Mouse (Mus musculus): ENCODE data around the gene AL731706.2. TPM values are rescaled to one million over a fixed set of nuclear protein-coding genes. Genes with fewer than 3 reads are reported as not detected.

The AL731706.2 gene
- polyA plus RNA-seq, 1 experiment = 14.7 TPM

- H3K27me3 ChIP-seq (ENCODE audit: control insufficient read depth, insufficient read depth, low read length, poor library complexity, severe bottlenecking) = no peaks in the 10 kb centered on the region
- TF ChIP-seq CTCF (IDR thresholded peaks at IDR 0.05; ENCODE audit: low read depth, low read length) (no peak), EP300 (IDR thresholded peaks at IDR 0.05; ENCODE audit: insufficient read depth, low read depth, low read length) (no peak), POLR2A (IDR thresholded peaks at IDR 0.05; ENCODE audit: insufficient read depth, low read length) (no peak)
Measured at GRCm38 (mm10) chr2:136911958-136912411, 26.5 kb upstream of the AL731706.2 start.

GRCm38 (mm10) chr2:136909298-136909697 lies 23.8 kb upstream of the AL731706.2 start:
- no peak for TF ChIP-seq EP300 (IDR thresholded peaks at IDR 0.05; ENCODE audit: insufficient read depth, low read depth, low read length)
- no peak for TF ChIP-seq POLR2A (IDR thresholded peaks at IDR 0.05; ENCODE audit: insufficient read depth, low read length)
- no peak for TF ChIP-seq CTCF (IDR thresholded peaks at IDR 0.05; ENCODE audit: low read depth, low read length)

More at GRCm38 (mm10) chr2:136911958-136912411, 26.5 kb upstream of the AL731706.2 start:
- Histone ChIP-seq H3K4me3 (ENCODE audit: low read depth, low read length) (no peak overlapping the region), H3K36me3 (ENCODE audit: control insufficient read depth, insufficient read depth, low read length, poor library complexity, severe bottlenecking) (no peaks in the 10 kb centered on the region), H3K4me1 (ENCODE audit: control insufficient read depth, insufficient read depth, low read length) (no peaks in the 10 kb centered on the region), H3K9me3 (replicated peaks; ENCODE audit: control insufficient read depth, insufficient read depth, low read length, poor library complexity, severe bottlenecking) (no peaks in the 10 kb centered on the region), H3K9ac (ENCODE audit: low read depth, poor library complexity, severe bottlenecking) (no peak overlapping the region), H3K27ac (ENCODE audit: insufficient read depth, low read length) (no peak overlapping the region)

GRCm38 (mm10) chr2:136908596-136908995 lies 23.1 kb upstream of the AL731706.2 start:
- TF ChIP-seq EP300 (IDR thresholded peaks at IDR 0.05; ENCODE audit: insufficient read depth, low read depth, low read length) (no peak), POLR2A (IDR thresholded peaks at IDR 0.05; ENCODE audit: insufficient read depth, low read length) (no peak), CTCF (IDR thresholded peaks at IDR 0.05; ENCODE audit: low read depth, low read length) (no peak)
- H3K4me3 ChIP-seq (ENCODE audit: low read depth, low read length) = no peak overlapping the region
- no peaks in the 10 kb centered on the region for H3K4me1 ChIP-seq (ENCODE audit: control insufficient read depth, insufficient read depth, low read length)
- no peak overlapping the region for H3K9ac ChIP-seq (ENCODE audit: low read depth, poor library complexity, severe bottlenecking)
- H3K36me3 ChIP-seq (ENCODE audit: control insufficient read depth, insufficient read depth, low read length, poor library complexity, severe bottlenecking) = no peaks in the 10 kb centered on the region
- H3K27me3 ChIP-seq (ENCODE audit: control insufficient read depth, insufficient read depth, low read length, poor library complexity, severe bottlenecking) = no peaks in the 10 kb centered on the region
- no peak overlapping the region for H3K27ac ChIP-seq (ENCODE audit: insufficient read depth, low read length)
- H3K9me3 ChIP-seq (replicated peaks; ENCODE audit: control insufficient read depth, insufficient read depth, low read length, poor library complexity, severe bottlenecking) = no peaks in the 10 kb centered on the region

More at GRCm38 (mm10) chr2:136909298-136909697, 23.8 kb upstream of the AL731706.2 start:
- H3K36me3 ChIP-seq (ENCODE audit: control insufficient read depth, insufficient read depth, low read length, poor library complexity, severe bottlenecking) = no peaks in the 10 kb centered on the region
- H3K4me1 ChIP-seq (ENCODE audit: control insufficient read depth, insufficient read depth, low read length) = no peaks in the 10 kb centered on the region
- H3K4me3 ChIP-seq (ENCODE audit: low read depth, low read length) = no peak overlapping the region
- no peak overlapping the region for H3K27ac ChIP-seq (ENCODE audit: insufficient read depth, low read length)
- no peak overlapping the region for H3K9ac ChIP-seq (ENCODE audit: low read depth, poor library complexity, severe bottlenecking)
- no peaks in the 10 kb centered on the region for H3K27me3 ChIP-seq (ENCODE audit: control insufficient read depth, insufficient read depth, low read length, poor library complexity, severe bottlenecking)
- H3K9me3 ChIP-seq (replicated peaks; ENCODE audit: control insufficient read depth, insufficient read depth, low read length, poor library complexity, severe bottlenecking) = no peaks in the 10 kb centered on the region

- Histone ChIP-seq H3K9me3 (replicated peaks; ENCODE audit: control insufficient read depth, insufficient read depth, low read length, poor library complexity, severe bottlenecking) (no peaks in the 10 kb centered on the region), H3K27ac (ENCODE audit: insufficient read depth, low read length) (no peak overlapping the region), H3K27me3 (ENCODE audit: control insufficient read depth, insufficient read depth, low read length, poor library complexity, severe bottlenecking) (no peaks in the 10 kb centered on the region), H3K4me1 (ENCODE audit: control insufficient read depth, insufficient read depth, low read length) (no peaks in the 10 kb centered on the region), H3K9ac (ENCODE audit: low read depth, poor library complexity, severe bottlenecking) (no peak overlapping the region), H3K36me3 (ENCODE audit: control insufficient read depth, insufficient read depth, low read length, poor library complexity, severe bottlenecking) (no peaks in the 10 kb centered on the region), H3K4me3 (ENCODE audit: low read depth, low read length) (no peak overlapping the region)
- TF ChIP-seq EP300 (IDR thresholded peaks at IDR 0.05; ENCODE audit: insufficient read depth, low read depth, low read length) (no peak), CTCF (IDR thresholded peaks at IDR 0.05; ENCODE audit: low read depth, low read length) (no peak), POLR2A (IDR thresholded peaks at IDR 0.05; ENCODE audit: insufficient read depth, low read length) (no peak)
Measured at GRCm38 (mm10) chr2:136896131-136896530, 10.7 kb upstream of the AL731706.2 start.

GRCm38 (mm10) chr2:136894494-136894893 lies 9.0 kb upstream of the AL731706.2 start:
- no peaks in the 10 kb centered on the region for H3K27me3 ChIP-seq (ENCODE audit: control insufficient read depth, insufficient read depth, low read length, poor library complexity, severe bottlenecking)
- H3K9ac ChIP-seq (ENCODE audit: low read depth, poor library complexity, severe bottlenecking) = no peak overlapping the region
- no peaks in the 10 kb centered on the region for H3K4me1 ChIP-seq (ENCODE audit: control insufficient read depth, insufficient read depth, low read length)
- H3K4me3 ChIP-seq (ENCODE audit: low read depth, low read length) = no peak overlapping the region
- no peaks in the 10 kb centered on the region for H3K36me3 ChIP-seq (ENCODE audit: control insufficient read depth, insufficient read depth, low read length, poor library complexity, severe bottlenecking)
- TF ChIP-seq EP300 (IDR thresholded peaks at IDR 0.05; ENCODE audit: insufficient read depth, low read depth, low read length) (no peak), POLR2A (IDR thresholded peaks at IDR 0.05; ENCODE audit: insufficient read depth, low read length) (no peak)
- H3K27ac ChIP-seq (ENCODE audit: insufficient read depth, low read length) = no peak overlapping the region
- H3K9me3 ChIP-seq (replicated peaks; ENCODE audit: control insufficient read depth, insufficient read depth, low read length, poor library complexity, severe bottlenecking) = no peaks in the 10 kb centered on the region

- Histone ChIP-seq H3K9ac (ENCODE audit: low read depth, poor library complexity, severe bottlenecking) (peak overlapping the region; percentile 70), H3K4me3 (ENCODE audit: low read depth, low read length) (peak overlapping the region; percentile 100), H3K27me3 (ENCODE audit: control insufficient read depth, insufficient read depth, low read length, poor library complexity, severe bottlenecking) (no peaks in the 10 kb centered on the region), H3K27ac (ENCODE audit: insufficient read depth, low read length) (peak overlapping the region; percentile 30; the same call in 1 of the 2 replicates), H3K4me1 (ENCODE audit: control insufficient read depth, insufficient read depth, low read length) (no peaks in the 10 kb centered on the region), H3K9me3 (replicated peaks; ENCODE audit: control insufficient read depth, insufficient read depth, low read length, poor library complexity, severe bottlenecking) (no peaks in the 10 kb centered on the region), H3K36me3 (ENCODE audit: control insufficient read depth, insufficient read depth, low read length, poor library complexity, severe bottlenecking) (peaks cover 4% of the 10 kb centered on the region; the same call in 1 of the 2 replicates)
- no peak for TF ChIP-seq CTCF (IDR thresholded peaks at IDR 0.05; ENCODE audit: low read depth, low read length)
- TF ChIP-seq POLR2A (IDR thresholded peaks at IDR 0.05; ENCODE audit: insufficient read depth, low read length) = peak; percentile 23
- no peak; the same call in 1 of the 2 replicates for TF ChIP-seq EP300 (IDR thresholded peaks at IDR 0.05; ENCODE audit: insufficient read depth, low read depth, low read length)
Measured at GRCm38 (mm10) chr2:136891951-136892371, 6.5 kb upstream of the AL731706.2 start.

Measured in ES-Bruce4 (cell line).